Mouse (Mus musculus): Measurements from ENCODE around the gene Dnal1. TPM values are rescaled to one million over a fixed set of nuclear protein-coding genes. Genes with fewer than 3 reads are reported as not detected.
"Not testable (repeated sequence)": the region's sequence is repeated elsewhere in the genome, so short reads cannot be mapped to it uniquely, and the experiment has no call there.

The Dnal1 gene
- polyA plus RNA-seq (2016; fragmentation: Nextera tagmentation; extraction: Ambion mirVana) = 0.73 and 1.1 TPM in 2 replicates

GRCm38 (mm10) chr12:84114153-84114994 is at the start of gene Dnal1:
Gene Dnal1 (plus strand): TSS chr12:84114366.
- no peaks in the 10 kb centered on the region for H3K9me3 ChIP-seq (replicated peaks)
- peak within 1 kb of the TSS; percentile 67 for H3K4me3 ChIP-seq
- ATAC-seq = peak; percentile 85
- peaks cover 12% of the 10 kb centered on the region for H3K4me1 ChIP-seq
- no peaks in the 10 kb centered on the region for H3K27me3 ChIP-seq (replicated peaks)
- H3K27ac ChIP-seq = no peak within 1 kb of the TSS
- WGBS (ENCODE audit: insufficient replicate concordance) = 2% methylated on average over 30 of the region's 35 CpGs
- peak within 1 kb of the TSS; percentile 91 for H3K4me2 ChIP-seq
- no peaks in the 10 kb centered on the region for H3K36me3 ChIP-seq
- peak within 1 kb of the TSS; percentile 57; the same call in 1 of the 2 replicates for H3K9ac ChIP-seq

- H3K4me1 ChIP-seq = no peaks in the 10 kb centered on the region
- H3K9ac ChIP-seq = no peak overlapping the region
- WGBS (ENCODE audit: insufficient replicate concordance) = 63% methylated on average over 8 of the region's 8 CpGs
- no peaks in the 10 kb centered on the region for H3K36me3 ChIP-seq
- no peaks in the 10 kb centered on the region for H3K9me3 ChIP-seq (replicated peaks)
- H3K4me2 ChIP-seq = no peak overlapping the region
- ATAC-seq = no peak
- H3K27me3 ChIP-seq (replicated peaks) = peaks cover 43% of the 10 kb centered on the region
- no peak overlapping the region for H3K27ac ChIP-seq
- H3K4me3 ChIP-seq = no peak overlapping the region
These were observed 49.5 kb upstream of the Dnal1 start for GRCm38 (mm10) chr12:84064621-84065020.

- Histone ChIP-seq H3K27me3 (replicated peaks) (peaks cover 59% of the 10 kb centered on the region), H3K4me3 (no peak overlapping the region), H3K9ac (no peak overlapping the region), H3K36me3 (no peaks in the 10 kb centered on the region), H3K9me3 (replicated peaks) (no peaks in the 10 kb centered on the region), H3K4me2 (no peak overlapping the region), H3K4me1 (no peaks in the 10 kb centered on the region), H3K27ac (no peak overlapping the region)
- WGBS (ENCODE audit: insufficient replicate concordance) = 60% methylated on average over 4 of the region's 4 CpGs
- no peak for ATAC-seq
These were observed 46.4 kb upstream of the Dnal1 start for GRCm38 (mm10) chr12:84067752-84068151.

DNA sequence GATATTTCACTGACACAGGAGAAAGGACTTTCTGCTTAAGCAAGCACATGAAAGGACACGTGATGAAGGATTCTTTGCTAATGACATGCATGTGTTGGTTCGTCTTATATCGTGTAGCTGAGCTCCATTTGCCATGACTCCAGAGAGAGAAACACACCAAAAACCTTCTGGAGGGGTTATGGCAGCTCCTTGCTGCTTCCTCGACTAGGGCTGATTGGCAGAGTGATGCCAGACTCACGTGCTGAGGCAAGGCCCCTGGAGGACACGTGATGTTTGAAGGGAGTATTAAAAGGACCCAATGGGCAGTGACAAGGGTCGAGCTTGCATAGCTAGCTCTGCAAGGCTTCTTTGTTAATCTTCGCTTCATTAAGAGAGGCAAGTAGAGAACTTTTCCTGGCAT is 45.9 kb upstream of the Dnal1 start:
- no peak overlapping the region for H3K4me2 ChIP-seq
- no peak for ATAC-seq
- no peaks in the 10 kb centered on the region for H3K4me1 ChIP-seq
- no peak overlapping the region for H3K9ac ChIP-seq
- H3K27me3 ChIP-seq (replicated peaks) = peaks cover 59% of the 10 kb centered on the region
- H3K9me3 ChIP-seq (replicated peaks) = no peaks in the 10 kb centered on the region
- no peak overlapping the region for H3K27ac ChIP-seq
- no peaks in the 10 kb centered on the region for H3K36me3 ChIP-seq
- 55% methylated on average over 8 of the region's 8 CpGs for WGBS (ENCODE audit: insufficient replicate concordance)
- H3K4me3 ChIP-seq = no peak overlapping the region

DNA sequence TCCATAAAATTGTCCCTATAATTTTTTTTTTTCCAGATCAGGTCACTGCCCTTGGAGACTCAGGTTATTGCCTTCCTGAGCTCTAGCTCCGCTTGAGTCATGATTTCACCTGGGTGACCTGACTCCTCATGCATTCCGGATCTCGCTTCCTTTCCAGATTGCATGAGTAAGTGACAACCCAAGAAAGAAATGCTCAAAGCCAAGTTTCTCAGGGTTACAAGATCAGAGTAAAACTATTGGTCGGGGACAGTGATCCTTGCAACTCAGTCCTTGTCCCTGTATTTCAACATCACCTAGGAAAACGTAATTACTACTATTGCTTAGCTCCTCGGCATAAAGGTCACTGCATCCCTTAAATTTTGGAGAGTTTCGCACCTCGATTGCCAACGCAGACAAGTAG is 45.2 kb upstream of the Dnal1 start, which contains the start of gene Acot5:
TSS of gene Acot5 (plus strand) at position 340 of the 400 bp plus-strand sequence.
- H3K4me1 ChIP-seq = no peaks in the 10 kb centered on the region
- peaks cover 64% of the 10 kb centered on the region for H3K27me3 ChIP-seq (replicated peaks)
- H3K4me2 ChIP-seq = peak within 1 kb of the TSS; percentile 58
- no peaks in the 10 kb centered on the region for H3K9me3 ChIP-seq (replicated peaks)
- no peak within 1 kb of the TSS for H3K9ac ChIP-seq
- H3K27ac ChIP-seq = no peak within 1 kb of the TSS
- 43% methylated on average over 9 of the region's 9 CpGs for WGBS (ENCODE audit: insufficient replicate concordance)
- ATAC-seq = no peak
- H3K4me3 ChIP-seq = peak within 1 kb of the TSS; percentile 35
- no peaks in the 10 kb centered on the region for H3K36me3 ChIP-seq

DNA sequence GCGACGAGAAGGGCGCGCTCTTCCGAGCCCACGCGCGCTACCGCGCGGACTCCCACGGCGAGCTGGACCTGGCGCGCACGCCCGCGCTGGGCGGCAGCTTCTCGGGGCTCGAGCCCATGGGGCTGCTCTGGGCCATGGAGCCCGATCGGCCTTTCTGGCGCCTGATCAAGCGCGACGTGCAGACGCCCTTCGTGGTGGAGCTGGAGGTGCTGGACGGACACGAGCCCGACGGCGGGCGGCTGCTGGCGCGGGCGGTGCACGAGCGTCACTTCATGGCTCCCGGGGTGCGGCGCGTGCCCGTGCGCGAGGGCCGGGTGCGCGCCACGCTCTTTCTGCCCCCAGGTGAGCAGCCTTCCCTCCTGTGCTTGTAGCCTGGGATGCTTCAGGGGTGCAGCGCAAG is 44.6 kb upstream of the Dnal1 start:
- H3K27me3 ChIP-seq (replicated peaks) = peaks cover 64% of the 10 kb centered on the region
- ATAC-seq; H3K9me3 ChIP-seq (replicated peaks); H3K36me3 ChIP-seq; H3K9ac ChIP-seq; H3K27ac ChIP-seq; H3K4me1 ChIP-seq: not testable (repeated sequence)
- 2% methylated on average over 48 of the region's 52 CpGs for WGBS (ENCODE audit: insufficient replicate concordance)
- peak overlapping the region; percentile 35 for H3K4me3 ChIP-seq
- peak overlapping the region; percentile 58 for H3K4me2 ChIP-seq

DNA sequence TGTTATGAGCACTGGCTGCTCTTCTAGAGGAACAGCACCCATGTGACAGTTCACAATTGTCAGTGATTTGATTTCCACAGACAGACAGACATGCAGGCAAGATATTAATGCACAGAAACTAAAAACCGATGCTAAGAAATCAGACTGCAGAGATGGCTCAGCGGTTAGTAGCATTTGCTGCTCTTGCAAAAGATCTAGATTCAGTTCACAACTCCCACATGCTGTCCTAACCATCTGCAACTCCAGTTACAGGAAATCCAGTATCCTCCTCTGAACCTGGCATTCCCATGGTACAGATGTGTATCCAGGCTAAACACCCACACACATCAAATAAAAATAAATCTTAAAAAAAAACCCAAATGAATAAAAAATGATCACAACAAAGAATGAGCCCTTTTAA is 42.5 kb upstream of the Dnal1 start:
- Histone ChIP-seq H3K4me2 (no peak overlapping the region), H3K27me3 (replicated peaks) (peaks cover 59% of the 10 kb centered on the region), H3K4me3 (no peak overlapping the region), H3K36me3 (no peaks in the 10 kb centered on the region), H3K27ac (no peak overlapping the region), H3K4me1 (no peaks in the 10 kb centered on the region), H3K9me3 (replicated peaks) (no peaks in the 10 kb centered on the region), H3K9ac (no peak overlapping the region)
- ATAC-seq = no peak
- 65% methylated on average over 2 of the region's 2 CpGs for WGBS (ENCODE audit: insufficient replicate concordance)

- peak; percentile 30; the same call in 1 of the 2 replicates for ATAC-seq
- Histone ChIP-seq H3K9ac (no peak overlapping the region; the same call in 1 of the 2 replicates), H3K36me3 (no peaks in the 10 kb centered on the region), H3K4me1 (no peaks in the 10 kb centered on the region), H3K27ac (no peak overlapping the region), H3K9me3 (replicated peaks) (no peaks in the 10 kb centered on the region), H3K27me3 (replicated peaks) (0 out of 2 replicates have a peak, but pooled peaks cover 7% of the 10 kb centered on the region), H3K4me3 (no peak overlapping the region), H3K4me2 (no peak overlapping the region)
- 68% methylated on average over 4 of the region's 4 CpGs for WGBS (ENCODE audit: insufficient replicate concordance)
These were observed 36.7 kb upstream of the Dnal1 start for GRCm38 (mm10) chr12:84077371-84077990.

GRCm38 (mm10) chr12:84083842-84084241 is 30.3 kb upstream of the Dnal1 start:
- Histone ChIP-seq H3K9ac (no peak overlapping the region), H3K27ac (no peak overlapping the region), H3K4me1 (no peaks in the 10 kb centered on the region), H3K9me3 (replicated peaks) (no peaks in the 10 kb centered on the region), H3K36me3 (no peaks in the 10 kb centered on the region), H3K4me2 (no peak overlapping the region), H3K4me3 (no peak overlapping the region), H3K27me3 (replicated peaks) (0 out of 2 replicates have a peak, but pooled peaks cover 7% of the 10 kb centered on the region)
- WGBS (ENCODE audit: insufficient replicate concordance) = 59% methylated on average over 2 of the region's 2 CpGs
- no peak for ATAC-seq

DNA sequence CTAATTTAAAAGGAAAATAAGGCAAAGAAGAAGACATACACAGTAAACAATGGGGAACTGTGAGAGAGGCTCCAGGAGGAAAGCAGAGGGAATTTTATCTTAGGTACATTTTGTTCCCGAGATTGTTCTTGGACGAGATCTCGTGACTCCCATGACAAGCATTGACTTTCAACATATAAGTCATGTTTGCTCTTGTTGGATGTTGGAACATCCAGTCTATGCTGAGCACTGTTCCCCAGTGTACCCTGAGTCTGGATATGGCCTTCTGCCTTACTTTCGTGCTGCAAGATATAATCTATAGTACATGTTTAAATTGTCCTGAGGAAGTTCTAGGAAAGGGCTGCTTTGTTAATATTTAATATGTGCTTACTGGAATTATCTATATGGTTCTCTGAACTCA is 29.6 kb upstream of the Dnal1 start:
- H3K27ac ChIP-seq = no peak overlapping the region
- H3K27me3 ChIP-seq (replicated peaks) = 0 out of 2 replicates have a peak, but pooled peaks cover 7% of the 10 kb centered on the region
- no peak for ATAC-seq
- H3K4me1 ChIP-seq = no peaks in the 10 kb centered on the region
- no peaks in the 10 kb centered on the region for H3K36me3 ChIP-seq
- no peak overlapping the region for H3K4me3 ChIP-seq
- WGBS (ENCODE audit: insufficient replicate concordance) = 61% methylated on average over 4 of the region's 4 CpGs
- no peaks in the 10 kb centered on the region for H3K9me3 ChIP-seq (replicated peaks)
- no peak overlapping the region for H3K4me2 ChIP-seq
- H3K9ac ChIP-seq = no peak overlapping the region

- H3K4me1 ChIP-seq; H3K9ac ChIP-seq; H3K36me3 ChIP-seq; H3K27me3 ChIP-seq (replicated peaks); H3K4me3 ChIP-seq; H3K27ac ChIP-seq; H3K4me2 ChIP-seq; ATAC-seq; H3K9me3 ChIP-seq (replicated peaks): not testable (repeated sequence)
- 72% methylated on average over 5 of the region's 5 CpGs for WGBS (ENCODE audit: insufficient replicate concordance)
These were observed 19.5 kb upstream of the Dnal1 start for GRCm38 (mm10) chr12:84094666-84095065.

GRCm38 (mm10) chr12:84099605-84100004 is 14.6 kb upstream of the Dnal1 start:
- 64% methylated on average over 2 of the region's 2 CpGs for WGBS (ENCODE audit: insufficient replicate concordance)
- Histone ChIP-seq H3K36me3 (no peaks in the 10 kb centered on the region), H3K4me3 (no peak overlapping the region), H3K4me1 (peaks cover 25% of the 10 kb centered on the region), H3K27me3 (replicated peaks) (peaks cover 8% of the 10 kb centered on the region; the same call in 1 of the 2 replicates), H3K9ac (no peak overlapping the region), H3K9me3 (replicated peaks) (no peaks in the 10 kb centered on the region), H3K27ac (no peak overlapping the region), H3K4me2 (no peak overlapping the region)
- ATAC-seq = no peak

All from liver, embryonic 12.5 days (tissue).